Mouse (Mus musculus) liver, adult 2 months (tissue): ENCODE measurements at regions not wholly inside any gene's neighbourhood (a gene's known extent, or its start where the extent isn't known, plus 50 kb on each side); places are given as distances from the start of the nearest gene placed in this dataset.

Source experiments
- DNase-seq: peaks from one replicate; pipeline ENCODE4 v3.0.0-alpha.2; 2011; ENCODE audit warnings: low read depth, low spot score; ENCODE audit errors: extremely low read depth
- H3K27ac ChIP-seq: fragments of 200-500 bp; replicated peaks from 2 replicates; pipeline ENCODE4 v1.5.1; 2012; ENCODE audit warnings: low read depth, mild to moderate bottlenecking, control low read depth, inconsistent platforms, low read length; ENCODE audit not compliant: insufficient read depth
- H3K27me3 ChIP-seq: fragments of 200-500 bp; 2 replicates; pipeline ENCODE4 v1.6.1; 2012; ENCODE audit warnings: mild to moderate bottlenecking, moderate library complexity, low read length, inconsistent platforms; ENCODE audit not compliant: control insufficient read depth, insufficient read depth
- H3K36me3 ChIP-seq: fragments of 200-500 bp; 2 replicates; pipeline ENCODE4 v1.6.1; 2012; ENCODE audit warnings: low read length, inconsistent platforms; ENCODE audit not compliant: control insufficient read depth, insufficient read depth
- H3K4me1 ChIP-seq: fragments of 200-500 bp; 2 replicates; pipeline ENCODE4 v1.6.1; 2011; ENCODE audit warnings: low read length; ENCODE audit not compliant: control insufficient read depth, insufficient read depth
- H3K4me3 ChIP-seq: fragments of 200-500 bp; 2 replicates; pipeline ENCODE4 v1.5.1; 2011; ENCODE audit warnings: low read depth, mild to moderate bottlenecking, control low read depth, low read length, moderate library complexity; ENCODE audit not compliant: insufficient read depth
- H3K79me2 ChIP-seq: fragments of 200-500 bp; 2 replicates; pipeline ENCODE4 v1.6.1; 2012; ENCODE audit warnings: inconsistent platforms, mild to moderate bottlenecking, low read length, moderate library complexity; ENCODE audit not compliant: control insufficient read depth, insufficient read depth
- H3K9ac ChIP-seq: fragments of 200-500 bp; 2 replicates; pipeline ENCODE4 v1.6.1; 2012; ENCODE audit warnings: low read depth, mild to moderate bottlenecking, control low read depth, inconsistent platforms, low read length
- CTCF ChIP-seq: fragments of 200-500 bp; IDR thresholded peaks from 2 replicates; pipeline ENCODE4 v1.5.1; 2011; ENCODE audit warnings: low read depth, low read length, control low read depth
- POLR2A ChIP-seq: fragments of 200-500 bp; IDR thresholded peaks from 2 replicates; pipeline ENCODE4 v1.6.1; 2011; ENCODE audit warnings: low read length, control low read depth; ENCODE audit not compliant: insufficient read depth; ENCODE audit errors: extremely low read depth
- WGBS: fragments of 180-500 bp; shearing (Covaris S2); methylation state at CpG from one replicate; pipeline ENCODE4 v1.1.7; 2018; 5-methylcytosine and 5-hydroxymethylcytosine counted together

DNA sequence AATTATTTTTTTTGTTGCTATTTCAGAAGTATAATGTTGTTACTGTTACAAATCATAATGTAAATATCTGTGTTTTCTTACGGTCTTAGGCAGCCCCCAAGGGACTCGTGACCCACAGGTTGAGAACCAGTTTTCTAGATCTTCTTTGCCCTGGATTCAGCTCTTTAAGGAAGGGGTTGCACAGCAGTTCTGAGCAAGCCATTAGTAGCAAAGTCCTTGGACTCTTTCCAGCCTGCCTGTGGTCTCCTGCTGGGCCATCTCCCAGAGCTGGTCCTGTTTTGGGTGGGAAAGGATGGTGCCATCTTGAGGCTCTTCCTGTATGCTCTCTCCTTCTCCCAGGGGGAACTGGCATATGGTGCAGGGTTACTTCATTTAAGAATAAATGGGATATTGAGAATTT is 380.9 kb upstream of the Slc30a5 start:
- Histone ChIP-seq H3K4me3 (no peak overlapping the region), H3K27ac (no peak overlapping the region), H3K4me1 (peaks cover 11% of the 10 kb centered on the region), H3K9ac (no peak overlapping the region), H3K36me3 (no peaks in the 10 kb centered on the region), H3K79me2 (no peaks in the 10 kb centered on the region), H3K27me3 (peaks cover 2% of the 10 kb centered on the region; the same call in 1 of the 2 replicates)
- no peak for DNase-seq
- WGBS = 85% methylated on average over 2 of the region's 2 CpGs
- TF ChIP-seq CTCF (no peak), POLR2A (no peak)

- peaks cover 2% of the 10 kb centered on the region; the same call in 1 of the 2 replicates for H3K27me3 ChIP-seq
- no peak overlapping the region for H3K4me3 ChIP-seq
- TF ChIP-seq POLR2A = no peak
- TF ChIP-seq CTCF = no peak
- no peaks in the 10 kb centered on the region for H3K79me2 ChIP-seq
- H3K27ac ChIP-seq = no peak overlapping the region
- H3K4me1 ChIP-seq = peaks cover 11% of the 10 kb centered on the region
- no peaks in the 10 kb centered on the region for H3K36me3 ChIP-seq
- H3K9ac ChIP-seq = no peak overlapping the region
- 67% methylated on average over 13 of the region's 13 CpGs for WGBS
- DNase-seq = peak; percentile 5
Observed at GRCm38 (mm10) chr13:101213121-101213916, 380.1 kb upstream of the Slc30a5 start.

DNA sequence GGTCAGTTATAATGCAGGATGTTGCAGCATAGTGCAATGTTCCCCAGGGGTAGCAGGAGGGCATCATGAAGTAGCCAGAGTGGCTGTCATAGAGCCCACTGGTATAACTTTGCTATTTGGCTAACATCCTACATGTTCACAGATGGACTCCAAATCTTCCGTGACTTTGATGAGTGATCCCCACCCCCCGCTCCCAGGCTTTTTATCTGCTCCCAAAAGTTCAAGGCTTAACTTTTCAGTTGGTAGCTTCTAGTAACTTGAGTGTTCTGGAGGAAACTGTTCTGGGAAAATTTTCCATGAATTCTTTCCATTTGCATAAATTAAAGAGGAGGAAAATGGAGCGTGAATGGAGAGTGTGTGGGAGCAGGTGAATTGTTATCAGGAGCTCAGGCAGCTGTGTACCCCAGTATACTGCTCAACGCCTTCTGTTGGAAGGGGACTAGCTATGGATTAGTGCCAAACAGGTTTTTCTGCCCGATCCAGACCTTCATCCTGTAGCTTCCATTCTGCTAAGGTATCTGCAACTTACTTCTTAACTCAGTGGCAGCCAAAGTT is 379.2 kb upstream of the Slc30a5 start:
- Histone ChIP-seq H3K27me3 (peaks cover 2% of the 10 kb centered on the region; the same call in 1 of the 2 replicates), H3K4me3 (no peak overlapping the region), H3K9ac (no peak overlapping the region), H3K79me2 (no peaks in the 10 kb centered on the region), H3K4me1 (peaks cover 11% of the 10 kb centered on the region), H3K27ac (no peak overlapping the region), H3K36me3 (no peaks in the 10 kb centered on the region)
- no peak for TF ChIP-seq POLR2A
- no peak for TF ChIP-seq CTCF
- no peak for DNase-seq
- 85% methylated on average over 5 of the region's 5 CpGs for WGBS

DNA sequence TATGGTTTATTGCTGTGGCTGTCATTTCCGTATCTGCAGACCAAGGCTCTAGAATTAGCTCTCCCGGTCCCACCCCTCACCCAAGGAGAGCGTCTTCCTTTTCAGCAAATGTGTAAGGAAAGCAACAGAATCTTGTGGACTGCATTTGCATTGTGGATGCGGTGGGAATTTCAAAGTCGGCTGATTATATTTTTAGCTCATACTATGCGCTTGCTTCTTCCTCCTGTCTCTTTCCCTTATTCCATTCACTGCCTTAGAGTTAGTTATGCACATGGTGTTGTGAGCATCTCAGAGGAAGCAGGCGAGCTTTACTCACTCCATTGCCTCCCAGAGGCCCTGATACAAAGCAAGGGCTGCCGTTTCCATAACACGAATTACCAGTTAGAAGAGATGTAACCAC is 375.6 kb upstream of the Slc30a5 start:
- WGBS = 93% methylated on average over 9 of the region's 9 CpGs
- TF ChIP-seq POLR2A = no peak
- TF ChIP-seq CTCF = no peak
- Histone ChIP-seq H3K27ac (no peak overlapping the region), H3K4me3 (no peak overlapping the region), H3K9ac (no peak overlapping the region), H3K27me3 (0 out of 2 replicates have a peak, but pooled peaks cover 2% of the 10 kb centered on the region), H3K79me2 (no peaks in the 10 kb centered on the region), H3K36me3 (no peaks in the 10 kb centered on the region), H3K4me1 (no peaks in the 10 kb centered on the region)
- DNase-seq = no peak

- Histone ChIP-seq H3K4me1 (no peaks in the 10 kb centered on the region), H3K9ac (no peak overlapping the region), H3K36me3 (no peaks in the 10 kb centered on the region), H3K4me3 (no peak overlapping the region), H3K79me2 (no peaks in the 10 kb centered on the region), H3K27ac (no peak overlapping the region), H3K27me3 (no peaks in the 10 kb centered on the region)
- DNase-seq = no peak
- TF ChIP-seq POLR2A (no peak), CTCF (no peak)
Observed at GRCm38 (mm10) chr13:101203463-101203862, 370.2 kb upstream of the Slc30a5 start.
